Mouse (Mus musculus): ENCODE measurements around the gene Gm9945. TPM values are rescaled to one million over a fixed set of nuclear protein-coding genes. Genes with fewer than 3 reads are reported as not detected.

Gm9945 gene
- total RNA-seq, 1 experiment from 2014 or later = not detected

DNA sequence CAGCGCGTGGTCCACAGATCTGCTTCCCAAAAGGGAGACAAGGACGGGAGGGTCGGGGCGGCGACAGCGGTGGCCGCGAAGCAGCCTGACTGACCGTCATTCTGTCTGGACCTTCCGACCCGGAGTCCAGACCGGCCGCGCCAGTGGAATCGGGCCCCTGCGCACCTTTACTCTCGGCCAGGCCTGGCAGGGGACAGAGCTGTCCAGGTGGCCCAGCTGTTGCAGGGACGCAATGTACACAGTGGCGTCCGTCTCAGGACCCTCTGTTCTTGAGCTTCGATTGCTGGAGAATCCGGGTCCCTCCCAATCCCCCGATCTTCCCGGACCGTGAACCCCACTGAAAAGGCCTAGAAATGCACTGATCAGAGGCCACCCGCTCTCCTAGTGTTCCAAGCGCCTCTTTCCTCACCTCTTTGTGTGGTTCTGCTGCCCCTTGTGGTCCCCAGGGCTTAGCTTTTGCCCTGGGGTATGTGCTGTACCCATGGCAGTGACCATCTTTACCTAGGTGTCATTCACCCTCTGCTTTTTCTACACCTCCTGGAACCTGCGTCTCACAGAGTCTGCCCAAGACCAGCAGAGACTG, 22.5 kb upstream of the Gm9945 start:
- no peak for ATAC-seq (replicated peaks; ENCODE audit: insufficient number of reproducible peaks, low FRiP score, low TSS enrichment, poor library complexity, severe bottlenecking)

DNA sequence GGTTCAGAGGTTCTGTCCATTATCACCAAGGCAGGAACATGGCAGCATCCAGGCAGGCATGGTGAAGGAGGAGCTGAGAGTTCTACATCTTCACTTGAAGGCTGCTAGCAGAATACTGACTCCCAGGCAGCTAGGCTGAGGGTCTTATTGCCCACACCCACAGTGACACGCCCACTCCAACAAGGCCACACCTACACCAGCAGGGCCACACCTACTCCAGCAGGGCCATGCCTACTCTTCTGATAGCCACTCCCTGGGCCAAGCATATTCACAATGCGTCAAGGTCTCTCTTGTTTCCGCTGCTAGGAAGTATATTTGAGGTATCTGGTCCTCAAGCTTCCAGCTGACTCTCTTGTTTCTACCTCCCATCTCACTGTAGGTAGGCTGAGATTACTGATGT, 21.0 kb upstream of the Gm9945 start:
- no peak for ATAC-seq (replicated peaks; ENCODE audit: insufficient number of reproducible peaks, low FRiP score, low TSS enrichment, poor library complexity, severe bottlenecking)

DNA sequence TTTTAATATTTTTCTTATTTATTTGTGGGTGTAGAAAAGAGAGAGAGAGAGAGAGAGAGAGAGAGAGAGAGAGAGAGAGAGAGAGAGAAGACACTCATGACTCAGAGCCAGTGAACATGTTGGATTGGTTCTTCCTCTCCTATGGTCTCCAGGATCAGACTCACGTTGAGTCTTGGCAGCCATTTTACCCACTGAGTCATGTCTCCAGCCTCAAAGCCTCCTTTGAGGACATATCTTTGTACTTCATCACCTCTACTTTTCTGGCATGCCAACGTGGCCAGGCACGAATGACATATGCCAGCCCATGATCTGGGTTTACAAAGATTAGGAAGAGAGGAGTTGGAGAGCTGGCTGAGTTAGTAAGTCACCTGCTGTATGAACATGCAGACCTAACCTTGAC, 19.8 kb upstream of the Gm9945 start:
- no peak for ATAC-seq (replicated peaks; ENCODE audit: insufficient number of reproducible peaks, low FRiP score, low TSS enrichment, poor library complexity, severe bottlenecking)

DNA sequence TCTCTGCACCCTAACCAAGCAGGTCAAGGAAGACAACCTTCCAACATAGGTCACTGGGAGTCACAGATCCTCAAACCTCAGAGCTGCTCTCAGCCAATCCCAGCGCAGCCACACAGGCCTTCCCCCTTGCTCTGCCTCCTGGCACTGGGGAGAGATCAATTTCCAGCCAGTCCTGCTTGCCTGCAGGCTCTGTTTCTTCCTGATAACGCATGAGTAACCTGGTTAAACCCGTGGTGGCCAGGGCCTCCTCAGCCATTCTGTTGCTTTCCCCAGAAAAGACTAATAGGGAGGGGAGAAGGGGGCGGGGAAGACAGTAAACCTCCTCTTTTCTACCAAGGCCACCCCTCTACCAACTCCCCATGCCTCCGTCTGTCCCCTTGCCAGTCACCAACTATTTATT, 18.2 kb upstream of the Gm9945 start:
- no peak for ATAC-seq (replicated peaks; ENCODE audit: insufficient number of reproducible peaks, low FRiP score, low TSS enrichment, poor library complexity, severe bottlenecking)

DNA sequence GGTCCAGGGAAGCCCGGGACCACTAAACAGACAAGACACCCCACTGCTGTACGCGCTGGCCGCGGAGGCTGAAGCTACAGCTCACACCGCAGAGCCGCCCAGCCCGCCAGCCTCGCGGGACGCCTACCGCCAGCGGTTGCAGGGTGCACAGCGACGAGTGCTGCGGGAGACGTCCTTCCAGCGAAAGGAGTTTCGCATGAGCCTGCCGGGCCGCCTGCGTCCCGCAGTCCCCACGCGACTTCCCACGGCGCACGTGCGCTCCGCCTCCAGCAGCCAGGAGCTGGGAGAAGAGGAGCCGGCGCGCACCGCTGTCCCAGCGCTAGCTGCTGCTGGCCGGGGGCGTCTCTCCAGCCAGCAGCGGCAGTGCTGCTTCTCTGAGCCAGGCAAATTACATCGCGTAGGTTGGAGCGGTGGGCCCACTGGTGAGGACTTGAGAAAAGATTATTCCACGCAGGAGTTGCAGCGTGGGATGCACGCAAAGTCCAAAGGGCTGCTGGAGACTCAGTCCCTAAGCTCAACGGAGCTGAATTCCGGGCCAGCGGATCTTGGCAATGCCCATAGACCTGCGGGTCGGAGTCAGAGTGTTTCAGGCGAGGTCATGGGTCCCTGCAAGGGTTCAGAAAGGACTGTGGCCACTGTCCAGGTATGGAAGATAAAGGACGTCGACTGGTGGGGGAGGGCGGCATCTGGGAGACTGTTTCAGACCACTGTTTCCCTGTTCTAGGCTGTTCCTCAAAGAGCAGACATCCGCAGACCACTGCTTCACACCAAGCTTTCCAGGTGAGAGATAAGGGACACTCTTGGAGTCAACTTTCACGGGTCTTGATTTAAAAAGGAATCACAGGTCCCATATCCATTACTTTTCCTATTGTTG, 16.2 kb upstream of the Gm9945 start:
- ATAC-seq (replicated peaks; ENCODE audit: insufficient number of reproducible peaks, low FRiP score, low TSS enrichment, poor library complexity, severe bottlenecking) = no peak

DNA sequence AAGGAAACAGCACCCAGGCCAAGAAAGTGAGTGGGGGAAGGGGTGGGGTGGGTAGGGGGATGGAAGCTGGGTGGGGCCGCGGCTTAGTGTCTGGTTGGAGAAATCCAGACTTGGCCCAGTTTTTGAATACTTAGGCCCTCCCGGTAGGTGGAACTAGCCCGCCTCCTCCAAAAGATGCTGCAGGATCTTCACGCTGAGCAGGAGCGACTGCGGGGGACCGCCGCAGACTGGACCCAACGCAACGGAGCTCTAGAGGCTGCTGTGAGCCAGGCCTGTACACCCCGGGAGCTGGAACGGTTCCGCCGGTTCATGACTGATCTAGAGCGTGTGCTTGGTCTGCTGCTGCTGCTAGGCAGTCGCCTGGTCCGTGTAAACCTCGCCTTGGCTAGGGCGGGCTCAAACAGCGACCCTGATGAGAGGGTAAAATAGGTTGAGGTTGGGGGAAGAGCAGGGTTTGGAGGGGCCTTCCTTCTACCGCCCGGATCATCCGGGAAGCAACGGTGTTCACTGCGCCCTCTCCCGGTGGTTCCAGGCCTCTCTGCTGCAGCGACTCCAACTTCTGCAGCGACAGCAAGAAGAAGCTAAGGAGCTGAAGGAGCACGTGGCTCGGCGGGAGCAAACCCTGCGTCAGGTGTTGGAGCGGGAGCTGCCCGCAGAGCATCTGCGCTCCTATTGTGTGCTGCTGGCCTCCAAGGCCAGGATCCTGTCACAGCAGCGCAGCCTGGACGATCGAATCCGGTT, 13.6 kb upstream of the Gm9945 start:
- 0 out of 2 replicates have a peak, but pooled peaks have one; percentile 24 for ATAC-seq (replicated peaks; ENCODE audit: insufficient number of reproducible peaks, low FRiP score, low TSS enrichment, poor library complexity, severe bottlenecking)

DNA sequence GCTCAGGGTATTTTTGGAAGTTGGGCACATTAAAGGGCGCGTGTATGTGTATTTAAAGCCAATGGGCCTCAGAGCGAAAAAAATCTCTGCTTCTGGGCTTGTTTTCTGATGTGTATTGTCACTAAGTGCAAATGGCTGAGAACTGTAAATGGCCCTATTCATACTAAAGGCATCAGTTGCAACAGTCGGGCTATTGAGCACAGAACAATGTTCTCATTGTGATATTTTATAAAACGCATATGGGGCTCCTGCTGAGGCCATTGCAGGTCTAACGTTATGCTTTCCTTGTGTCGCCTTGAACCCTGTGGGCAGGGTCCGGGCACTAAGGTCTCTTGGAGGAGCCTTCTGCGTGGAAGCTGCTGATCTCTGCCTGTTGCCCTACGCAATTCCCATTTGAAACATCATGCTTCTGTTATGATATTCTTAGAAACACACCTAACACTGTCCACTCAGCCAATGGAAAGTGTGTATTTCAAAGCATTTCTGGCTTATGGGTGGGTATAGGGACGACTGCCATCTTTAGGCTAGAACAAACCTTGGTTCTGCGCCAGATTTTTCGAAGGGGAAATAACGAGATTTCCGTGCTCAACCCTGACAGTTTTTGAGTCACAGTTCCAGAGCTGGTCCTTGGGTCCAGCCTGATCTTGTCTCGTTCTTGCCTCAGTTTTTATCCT, 10.5 kb upstream of the Gm9945 start:
- no peak for ATAC-seq (replicated peaks; ENCODE audit: insufficient number of reproducible peaks, low FRiP score, low TSS enrichment, poor library complexity, severe bottlenecking)

DNA sequence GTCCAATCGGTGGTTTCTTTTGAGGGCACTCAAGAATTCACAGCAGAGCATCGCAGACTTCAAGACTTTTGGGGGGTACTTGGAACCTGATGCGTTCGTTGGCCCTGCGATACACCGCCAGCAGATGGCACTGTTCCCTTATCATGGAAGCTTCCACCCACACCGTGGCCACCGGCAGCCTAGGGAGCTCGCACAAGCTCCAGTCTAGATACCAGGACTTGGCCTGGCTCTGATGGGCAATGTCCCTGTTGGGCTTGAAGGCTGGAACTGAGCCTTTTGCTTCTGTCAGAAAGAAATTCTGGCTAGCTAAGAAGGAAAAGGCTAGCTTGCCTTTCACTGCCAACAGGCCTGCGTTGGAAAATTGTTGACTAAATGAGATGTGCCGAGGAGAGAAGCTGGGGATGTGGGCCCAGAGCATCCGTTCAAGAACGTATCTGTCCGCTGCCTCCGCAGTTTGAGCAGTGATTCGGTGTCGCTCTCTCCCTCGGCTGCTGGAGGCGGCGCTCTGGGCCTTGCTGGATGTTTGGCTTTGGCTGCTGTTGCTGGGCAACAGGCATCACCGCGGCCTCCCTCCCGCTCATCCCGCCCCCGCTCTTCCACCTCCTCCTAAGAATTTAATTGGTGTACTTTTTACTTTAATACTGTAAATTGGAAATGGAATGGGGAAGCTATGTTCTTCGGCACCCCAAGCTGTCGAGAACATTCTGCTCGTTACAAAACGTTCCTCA, 9.8 kb upstream of the Gm9945 start, which contains the start of gene Gm9837:
Gene Gm9837 (minus strand): TSS at position 512 of the 728 bp plus-strand sequence.
- peak; percentile 71; the same call in 1 of the 2 replicates for ATAC-seq (replicated peaks; ENCODE audit: insufficient number of reproducible peaks, low FRiP score, low TSS enrichment, poor library complexity, severe bottlenecking)

DNA sequence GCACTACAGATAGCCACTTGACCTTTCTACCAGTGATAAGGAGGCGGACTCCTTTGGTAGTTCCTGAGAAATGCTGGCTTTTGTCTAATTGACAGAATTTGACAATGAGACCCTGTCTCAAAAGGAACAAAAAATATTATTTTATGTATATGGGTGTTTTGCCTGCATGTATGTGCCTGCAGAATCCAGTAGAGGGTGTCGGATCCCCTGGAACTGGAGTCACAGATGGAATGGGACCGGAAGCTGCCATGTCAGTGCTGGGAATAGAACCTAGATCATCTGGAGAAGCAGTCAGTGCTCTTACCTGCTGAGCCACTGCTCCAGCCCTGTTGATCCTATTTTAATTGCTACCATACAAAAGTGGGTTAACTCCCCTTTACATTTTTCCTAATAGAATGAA, 7.3 kb upstream of the Gm9945 start:
- ATAC-seq (replicated peaks; ENCODE audit: insufficient number of reproducible peaks, low FRiP score, low TSS enrichment, poor library complexity, severe bottlenecking) = no peak

DNA sequence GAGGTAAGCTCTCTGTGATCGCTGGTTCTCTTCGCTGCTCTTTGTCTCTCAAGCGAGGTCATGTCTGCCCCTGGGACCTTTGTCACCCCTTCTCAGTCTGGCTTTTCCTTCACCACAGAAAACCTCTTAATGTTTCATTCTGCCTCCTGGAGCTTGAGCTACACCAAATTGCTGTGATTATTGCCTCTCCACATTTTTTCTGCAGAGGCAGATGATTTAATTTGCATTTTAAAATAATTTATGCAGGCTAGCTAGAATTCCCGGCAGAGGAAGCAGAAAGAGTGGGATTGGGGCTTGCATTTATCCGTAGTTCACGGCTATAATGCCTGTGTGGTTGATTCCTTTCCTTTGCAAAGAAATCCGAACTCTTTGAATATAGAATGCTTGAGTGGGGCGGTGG, 4.3 kb upstream of the Gm9945 start:
- ATAC-seq (replicated peaks; ENCODE audit: insufficient number of reproducible peaks, low FRiP score, low TSS enrichment, poor library complexity, severe bottlenecking) = no peak

DNA sequence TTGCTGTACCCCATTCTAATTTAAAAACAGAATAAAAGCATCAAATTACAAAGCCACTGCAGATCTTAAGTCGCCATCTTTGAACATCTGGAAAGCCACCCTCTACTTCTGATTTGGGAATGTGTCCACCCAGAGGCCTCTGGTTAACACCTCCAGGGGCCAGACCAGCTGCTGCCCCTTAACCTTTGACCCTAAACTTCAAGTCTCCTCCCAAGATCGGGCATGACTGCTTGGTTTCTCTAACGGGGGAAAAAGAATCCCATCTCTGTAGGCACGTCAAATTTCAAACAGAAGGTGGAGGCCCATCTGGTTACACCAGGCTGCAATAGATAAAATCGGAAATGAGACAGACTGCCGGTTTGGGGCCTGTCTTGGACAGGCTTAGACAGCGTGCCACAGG, 2.1 kb upstream of the Gm9945 start:
- no peak for ATAC-seq (replicated peaks; ENCODE audit: insufficient number of reproducible peaks, low FRiP score, low TSS enrichment, poor library complexity, severe bottlenecking)

DNA sequence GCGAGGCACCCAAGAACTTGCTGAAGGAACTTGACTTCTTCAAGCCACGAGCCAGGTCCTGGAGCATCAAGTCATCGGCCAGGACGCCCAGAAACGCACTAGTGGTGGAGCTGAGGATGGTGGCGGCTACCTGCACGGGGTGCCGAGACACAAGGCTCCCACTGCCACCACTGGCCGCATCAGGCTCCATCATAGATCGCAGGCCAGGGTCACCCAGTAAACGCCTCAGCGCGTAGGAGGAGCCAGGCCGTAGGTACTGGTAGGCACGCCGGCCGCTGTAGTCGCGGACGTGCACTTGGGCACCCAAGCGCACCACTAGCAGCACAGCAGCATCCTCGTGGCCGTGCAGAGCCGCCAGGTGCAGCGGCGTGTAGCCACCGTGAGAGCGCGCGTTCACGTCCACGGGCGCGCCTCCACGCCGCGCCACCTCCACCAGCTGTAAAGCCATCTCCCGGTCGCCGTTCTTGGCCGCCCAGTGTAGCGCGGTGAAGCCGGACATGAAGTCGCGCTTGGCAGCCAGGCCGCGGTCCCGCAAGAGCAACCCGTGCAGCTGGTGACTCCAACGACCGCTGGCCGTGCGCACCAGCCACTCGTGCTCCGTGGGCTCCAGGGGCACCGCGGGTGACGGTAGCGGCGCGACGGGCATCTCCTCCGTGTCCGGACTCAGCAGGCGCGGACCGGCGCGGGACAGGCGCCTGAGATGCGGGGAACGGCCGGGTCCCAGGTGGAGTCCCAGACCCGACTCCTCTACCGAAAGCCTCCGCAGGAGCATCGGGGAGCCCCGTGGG, 1.4 kb upstream of the Gm9945 start:
- no peak for ATAC-seq (replicated peaks; ENCODE audit: insufficient number of reproducible peaks, low FRiP score, low TSS enrichment, poor library complexity, severe bottlenecking)

DNA sequence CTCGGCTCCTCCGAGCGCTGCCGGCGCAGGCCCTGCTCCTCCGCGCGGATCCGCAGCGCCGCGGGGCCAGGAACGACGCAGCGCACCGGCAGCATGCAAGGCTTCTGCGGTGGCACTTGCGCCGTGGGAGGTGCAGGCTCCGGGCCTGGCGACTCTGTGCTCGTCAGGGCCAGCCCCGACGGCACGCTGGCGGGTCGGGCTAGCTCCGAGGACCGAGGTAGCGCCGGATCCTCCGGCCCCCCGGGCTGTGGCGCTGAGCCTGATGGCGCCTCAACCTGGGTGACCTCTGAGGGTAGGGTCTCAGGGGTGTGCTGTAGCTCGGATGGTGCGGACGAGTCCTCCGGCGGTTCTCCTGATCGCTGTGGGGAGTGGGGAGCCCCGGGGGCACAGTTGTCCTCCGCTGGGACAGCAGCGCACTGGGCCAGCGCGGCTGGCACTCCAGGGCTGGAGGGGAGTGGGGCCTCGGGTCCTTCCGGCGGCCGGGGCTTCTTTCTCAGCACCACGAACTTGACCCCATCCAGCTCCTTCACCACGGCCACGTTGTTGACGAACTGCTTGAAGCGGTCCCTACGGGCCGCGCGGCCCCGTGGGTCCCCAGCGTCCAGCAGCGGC, 689 bp upstream of the Gm9945 start:
- ATAC-seq (replicated peaks; ENCODE audit: insufficient number of reproducible peaks, low FRiP score, low TSS enrichment, poor library complexity, severe bottlenecking) = no peak

DNA sequence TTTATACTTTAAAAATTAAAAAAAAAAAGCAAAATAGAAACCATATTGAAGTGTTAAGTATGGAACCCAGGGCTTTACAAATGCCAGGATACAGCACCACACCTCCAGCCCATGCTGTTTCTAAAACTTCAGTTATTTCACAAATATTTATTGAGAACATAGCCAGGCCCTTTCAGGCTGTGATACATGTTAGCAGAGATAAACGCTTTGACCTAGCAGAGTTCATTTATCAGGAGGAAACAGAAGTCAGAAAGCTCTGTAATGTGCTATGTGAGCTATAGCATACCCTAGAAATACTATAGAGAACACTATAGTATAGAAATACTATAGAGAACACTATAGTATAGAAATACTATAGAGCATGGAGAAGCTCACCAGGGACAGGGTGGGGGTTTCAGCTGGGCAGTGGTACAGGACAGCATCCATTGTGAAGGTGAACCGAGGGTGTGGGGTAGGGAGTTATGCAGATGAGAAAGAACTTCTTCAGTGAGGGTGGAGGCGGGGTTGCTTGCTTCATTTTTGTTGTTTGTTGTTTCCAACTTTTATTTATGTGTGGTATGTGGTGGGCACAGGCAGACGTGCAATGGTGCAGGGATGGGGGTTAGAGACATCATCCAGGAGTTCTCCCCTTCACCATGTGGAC, 1.2 kb downstream of the Gm9945 start:
- ATAC-seq (replicated peaks; ENCODE audit: insufficient number of reproducible peaks, low FRiP score, low TSS enrichment, poor library complexity, severe bottlenecking) = no peak

DNA sequence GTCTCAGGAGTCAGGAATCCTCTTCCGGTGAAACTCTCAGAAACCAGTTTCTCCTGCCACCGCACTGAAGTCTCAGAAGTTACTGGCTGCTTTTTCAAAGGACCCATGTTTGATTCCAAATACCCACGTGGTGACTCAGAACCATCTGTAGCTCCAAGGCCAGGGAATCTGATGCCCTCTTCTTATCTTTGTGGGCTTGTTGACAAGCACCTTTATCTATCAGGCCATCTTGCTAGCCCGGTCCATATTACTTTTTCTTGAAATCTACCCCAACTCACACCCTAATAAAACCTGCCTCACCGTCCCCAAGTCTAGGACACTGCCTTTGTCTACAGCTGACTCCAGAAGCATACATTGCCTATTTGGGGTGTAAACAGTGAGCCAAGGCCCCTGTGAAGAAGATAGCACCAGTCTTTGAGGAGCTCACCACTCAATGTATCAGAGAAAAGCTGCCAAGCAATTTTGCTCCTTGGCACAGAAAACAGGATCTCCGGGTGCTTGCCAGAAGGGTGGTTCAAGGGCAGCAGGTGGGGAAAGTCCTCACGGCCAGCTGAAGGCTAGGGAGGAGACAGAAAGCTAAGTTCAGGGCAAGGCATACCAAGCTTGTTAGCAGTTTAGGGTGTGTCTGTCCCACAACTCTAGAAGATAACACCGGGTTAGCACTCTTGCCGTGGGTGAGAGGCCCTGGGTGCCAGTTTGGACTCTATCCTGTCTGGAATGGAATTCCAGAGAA, 3.4 kb downstream of the Gm9945 start:
- no peak for ATAC-seq (replicated peaks; ENCODE audit: insufficient number of reproducible peaks, low FRiP score, low TSS enrichment, poor library complexity, severe bottlenecking)

DNA sequence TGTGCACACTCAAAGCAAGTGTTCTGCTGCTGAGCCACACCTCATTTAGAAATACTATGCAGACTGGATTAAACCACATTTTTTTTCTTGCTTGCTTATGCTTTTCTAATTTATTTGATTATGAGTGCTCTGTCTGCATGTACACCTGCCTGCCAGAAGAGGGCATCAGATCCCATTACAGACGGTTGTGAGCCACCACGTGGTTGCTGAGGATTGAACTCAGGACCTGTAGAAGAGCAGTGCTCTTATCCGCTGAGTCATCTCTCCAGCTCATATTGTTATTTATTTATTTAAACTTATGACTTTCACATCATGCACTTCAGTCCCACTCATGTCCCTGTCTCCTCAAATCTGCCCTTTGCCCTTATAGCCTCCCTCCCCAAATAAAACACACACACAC, 5.8 kb downstream of the Gm9945 start:
- no peak for ATAC-seq (replicated peaks; ENCODE audit: insufficient number of reproducible peaks, low FRiP score, low TSS enrichment, poor library complexity, severe bottlenecking)
